Mouse (Mus musculus) brain, embryonic 18.5 days (tissue): ENCODE measurements around the gene Btbd11.

ENCODE experiments used
- DNase-seq: peaks from one replicate; pipeline ENCODE4 v3.0.0-alpha.2; 2012; ENCODE audit warnings: low read depth, low spot score

Btbd11 gene

GRCm38 (mm10) chr10:85590043-85590442, 203.4 kb downstream of the Btbd11 start:
- no peak for DNase-seq

- DNase-seq = no peak
These were observed 204.7 kb downstream of the Btbd11 start for GRCm38 (mm10) chr10:85591296-85591695.

DNA sequence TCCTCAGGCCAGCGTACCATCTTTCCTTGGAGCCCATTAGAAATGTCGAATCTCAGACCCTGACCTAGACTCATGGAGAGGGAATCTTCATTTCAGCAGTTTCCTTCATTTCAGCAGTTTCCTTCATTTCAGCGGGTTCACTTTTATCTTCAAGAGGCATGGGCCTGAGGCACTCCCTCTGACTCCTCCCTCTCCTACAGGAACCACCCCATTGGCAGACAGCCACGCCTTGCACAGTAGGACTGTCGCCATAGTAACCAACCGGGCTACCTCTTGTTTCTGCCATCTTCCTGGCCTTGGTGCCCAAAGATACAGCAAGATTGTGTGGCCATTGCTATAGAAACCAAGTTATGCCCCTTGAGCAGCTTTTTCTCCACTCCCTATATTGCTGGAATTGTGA, 205.4 kb downstream of the Btbd11 start:
- no peak for DNase-seq

GRCm38 (mm10) chr10:85596301-85596700, 209.7 kb downstream of the Btbd11 start:
- DNase-seq = no peak

- peak; percentile 59 for DNase-seq
These were observed 211.5 kb downstream of the Btbd11 start for GRCm38 (mm10) chr10:85598093-85598599.

DNA sequence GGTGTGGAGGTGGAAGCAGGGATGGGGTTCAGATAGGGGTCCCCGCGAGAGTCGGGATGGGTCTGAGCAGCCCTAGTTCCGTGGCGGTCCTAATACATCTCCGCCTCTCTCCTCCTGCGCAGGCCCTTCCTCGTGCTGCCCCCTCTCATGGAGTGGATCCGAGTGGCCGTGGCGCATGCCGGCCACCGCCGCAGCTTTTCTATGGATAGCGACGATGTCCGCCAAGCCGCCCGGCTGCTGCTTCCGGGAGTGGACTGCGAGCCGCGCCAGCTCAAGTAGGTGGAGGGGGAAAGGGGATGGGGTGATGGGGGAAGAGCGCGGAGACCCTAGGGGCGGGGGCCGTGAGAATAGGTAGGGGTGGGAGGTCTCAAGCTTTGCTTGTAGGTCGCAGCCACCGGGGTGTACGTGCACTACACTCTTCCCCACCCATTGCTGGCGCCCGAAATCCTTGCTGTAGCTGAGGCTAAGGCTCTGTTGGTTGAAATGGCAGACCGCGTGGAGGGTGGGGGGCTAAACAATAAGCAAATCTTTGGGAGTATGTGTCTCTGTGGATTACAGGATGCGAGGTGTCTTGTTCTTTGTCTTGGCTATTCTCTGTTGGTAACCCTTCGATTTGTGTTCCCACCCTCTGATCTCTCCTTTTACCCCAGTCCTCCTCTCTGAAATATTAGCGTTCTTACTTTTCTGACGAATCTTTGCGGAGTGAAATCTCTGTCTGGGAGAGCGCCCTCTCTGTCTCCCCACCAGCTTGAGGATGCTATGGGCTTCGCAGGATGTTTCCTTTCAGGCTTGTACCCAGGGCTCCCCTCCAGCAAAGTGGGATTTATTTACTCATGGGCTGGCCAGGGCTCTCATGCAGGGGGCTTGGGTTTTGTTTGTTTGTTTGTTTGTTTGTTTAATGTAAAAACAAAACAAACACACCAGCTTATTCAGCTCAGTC, 212.3 kb downstream of the Btbd11 start:
- DNase-seq = no peak

DNA sequence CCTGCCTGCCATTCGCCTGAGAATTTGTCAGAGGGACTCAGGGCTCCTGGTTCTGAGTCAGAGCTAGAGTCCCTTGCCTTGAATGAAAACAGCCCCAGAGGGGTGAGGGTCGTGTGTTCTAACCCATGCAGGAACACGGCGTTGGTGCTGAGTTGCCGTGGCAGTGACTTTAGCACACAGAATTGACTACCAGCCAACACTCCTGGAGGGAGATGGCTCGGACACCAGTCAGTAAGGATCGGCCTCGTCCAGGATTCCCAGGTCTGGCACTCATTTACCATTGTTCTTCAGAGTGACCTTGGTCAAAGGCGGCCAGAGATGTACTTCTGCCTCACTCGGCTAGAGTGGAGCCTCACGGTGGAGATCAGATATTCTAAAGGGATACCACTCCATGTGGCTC, 215.9 kb downstream of the Btbd11 start:
- DNase-seq = no peak

DNA sequence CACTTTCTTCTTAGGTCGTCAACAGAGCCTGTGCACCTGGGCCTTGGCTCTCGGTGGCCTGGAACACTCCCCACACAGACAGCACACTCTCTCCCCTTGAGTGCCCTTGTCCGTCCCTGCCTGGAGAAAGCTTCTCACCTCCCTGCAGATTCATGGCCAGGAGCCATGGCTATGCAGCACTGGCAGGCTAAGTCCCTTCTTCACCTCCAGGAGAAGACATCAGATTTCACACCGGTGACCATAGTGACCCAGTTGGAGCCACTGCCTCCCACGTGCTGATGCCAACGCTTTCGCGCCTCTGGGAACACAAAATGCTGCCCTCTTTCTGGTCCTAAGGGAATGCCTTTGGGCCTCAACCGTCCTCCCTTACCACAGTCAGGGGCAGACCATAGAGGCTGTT, 217.9 kb downstream of the Btbd11 start:
- no peak for DNase-seq

DNA sequence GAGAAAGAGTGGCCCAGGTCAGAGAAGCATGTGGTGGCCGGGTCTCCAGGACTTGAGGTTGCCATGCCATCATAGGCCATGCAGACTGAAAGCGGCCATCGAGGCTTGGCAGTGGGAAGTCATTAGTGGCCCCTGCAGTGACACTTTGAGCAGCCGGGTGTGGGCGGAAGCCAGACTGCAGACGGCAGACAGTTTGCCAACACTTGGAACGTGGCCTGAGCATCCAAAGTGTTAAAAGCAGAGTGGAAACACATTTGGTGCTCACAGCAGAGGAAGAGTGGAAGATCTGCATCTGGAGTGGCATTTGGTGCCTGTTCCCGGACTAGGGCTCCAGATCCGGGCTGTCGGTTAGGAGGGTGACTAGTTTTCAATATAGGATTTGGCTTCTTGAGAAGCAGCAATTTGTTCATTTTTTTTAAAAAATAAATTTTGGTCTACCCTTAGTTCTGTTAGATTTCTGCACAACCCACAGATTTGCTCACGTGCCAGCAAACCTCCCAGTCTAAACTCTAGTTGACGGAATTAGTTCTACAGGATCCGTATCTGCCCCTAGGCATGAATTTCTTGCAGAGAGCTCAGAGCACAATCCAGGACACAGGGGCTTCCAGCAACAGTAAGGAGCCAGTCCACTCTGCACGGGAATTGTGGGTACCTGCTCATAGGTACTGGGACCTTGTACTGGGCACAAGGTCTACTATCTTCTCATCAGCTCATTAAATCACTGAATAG, 222.1 kb downstream of the Btbd11 start:
- DNase-seq = peak; percentile 65

GRCm38 (mm10) chr10:85617080-85617479, 230.5 kb downstream of the Btbd11 start:
- no peak for DNase-seq

DNA sequence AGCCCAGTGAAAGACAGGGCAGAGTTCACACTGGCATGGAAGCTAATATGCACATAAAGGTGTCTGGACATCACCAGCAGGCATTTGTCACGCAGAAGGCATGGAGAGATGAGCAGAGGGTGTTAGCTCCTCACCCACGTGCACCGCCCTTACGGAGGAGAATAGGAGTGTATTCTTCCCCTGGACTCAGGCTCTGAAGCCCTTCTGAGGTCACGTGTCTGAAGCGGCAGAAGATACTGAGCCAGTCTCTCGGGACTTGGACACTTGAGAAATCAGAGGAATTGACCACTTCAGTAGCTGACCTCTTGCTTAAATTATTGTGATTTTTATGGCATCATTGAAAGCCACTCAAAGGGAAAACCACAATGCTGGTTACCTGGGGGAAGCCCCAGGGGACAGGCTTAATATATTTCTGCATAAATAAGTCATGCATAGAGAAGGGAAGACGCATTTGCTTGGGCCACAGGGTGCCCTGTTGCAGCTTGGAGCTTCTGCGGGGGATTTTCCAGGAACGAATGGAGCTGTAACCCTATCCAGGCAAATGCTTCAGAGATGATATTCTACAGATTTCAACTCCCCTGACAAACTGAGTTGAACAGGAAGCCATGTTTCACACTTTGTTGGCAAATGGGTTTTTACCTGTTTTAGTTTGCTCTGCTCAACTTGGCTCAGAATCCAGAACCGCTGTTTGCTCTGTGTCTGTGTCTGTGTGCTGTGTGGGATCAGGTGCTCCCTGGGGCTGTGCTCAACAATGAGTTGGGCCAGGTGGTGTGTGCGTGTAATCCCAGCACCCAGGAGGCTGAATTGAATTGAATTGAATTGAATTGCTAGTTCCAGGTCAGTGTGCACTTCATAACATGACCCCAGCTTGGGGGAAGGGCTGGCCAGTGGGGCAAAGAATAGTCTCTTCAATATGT, 231.1 kb downstream of the Btbd11 start:
- DNase-seq = no peak

DNA sequence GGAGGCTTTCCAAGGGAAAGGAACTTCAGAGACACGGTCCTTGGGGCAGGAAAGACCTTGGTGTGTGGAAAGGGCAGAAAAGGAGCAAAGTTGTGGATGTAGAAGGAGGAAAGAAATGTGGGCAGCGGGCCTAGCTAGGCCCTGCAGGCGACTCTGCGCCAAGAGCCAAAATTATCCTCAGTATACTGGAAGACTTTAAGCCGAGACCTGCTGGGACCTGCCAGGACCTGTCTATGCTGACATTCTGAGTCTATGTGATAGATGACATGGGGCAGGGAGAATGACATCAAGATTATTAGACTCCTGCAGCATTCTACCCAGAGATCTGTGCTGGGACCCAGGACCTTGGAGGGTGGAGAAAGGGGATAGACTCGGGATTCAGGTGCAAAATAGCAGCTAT, 234.5 kb downstream of the Btbd11 start:
- no peak for DNase-seq

DNA sequence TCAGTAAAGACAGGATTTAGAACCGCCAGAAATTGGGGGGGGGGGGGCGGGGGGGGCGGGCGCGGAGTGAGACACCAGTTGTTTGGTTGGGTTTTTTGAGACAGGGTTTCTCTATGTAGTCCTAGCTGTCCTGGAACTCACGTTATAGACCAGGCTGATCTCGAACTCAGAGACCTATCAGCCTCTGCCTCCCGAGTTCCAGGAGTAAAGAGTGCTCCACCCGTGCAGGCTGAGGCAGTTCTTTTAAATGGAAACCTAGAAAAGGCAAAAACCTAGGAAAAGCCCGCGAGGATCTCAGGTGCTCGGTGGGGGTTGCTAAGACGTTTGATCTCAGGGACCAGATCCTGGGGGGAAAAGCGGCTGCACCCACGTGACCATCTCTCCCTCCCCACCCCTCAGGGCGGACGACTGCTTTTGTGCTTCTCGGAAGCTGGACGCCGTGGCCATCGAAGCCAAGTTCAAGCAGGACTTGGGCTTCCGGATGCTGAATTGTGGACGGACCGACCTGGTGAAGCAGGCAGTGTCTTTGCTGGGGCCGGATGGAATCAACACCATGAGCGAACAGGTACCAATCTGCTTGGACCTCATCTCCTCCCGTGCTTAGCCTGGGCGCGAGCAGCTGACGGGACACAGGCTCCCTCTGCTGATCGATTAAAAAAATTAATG, 238.0 kb downstream of the Btbd11 start:
- peak; percentile 54 for DNase-seq

GRCm38 (mm10) chr10:85625170-85625686, 238.6 kb downstream of the Btbd11 start:
- peak; percentile 8 for DNase-seq

GRCm38 (mm10) chr10:85632030-85632429, 245.4 kb downstream of the Btbd11 start:
- DNase-seq = no peak

GRCm38 (mm10) chr10:85633577-85633976, 247.0 kb downstream of the Btbd11 start:
- DNase-seq = no peak

GRCm38 (mm10) chr10:85637580-85637979, 251.0 kb downstream of the Btbd11 start:
- DNase-seq = no peak

GRCm38 (mm10) chr10:85638141-85638540, 251.5 kb downstream of the Btbd11 start:
- DNase-seq = no peak

GRCm38 (mm10) chr10:85639581-85639980, 253.0 kb downstream of the Btbd11 start:
- no peak for DNase-seq

DNA sequence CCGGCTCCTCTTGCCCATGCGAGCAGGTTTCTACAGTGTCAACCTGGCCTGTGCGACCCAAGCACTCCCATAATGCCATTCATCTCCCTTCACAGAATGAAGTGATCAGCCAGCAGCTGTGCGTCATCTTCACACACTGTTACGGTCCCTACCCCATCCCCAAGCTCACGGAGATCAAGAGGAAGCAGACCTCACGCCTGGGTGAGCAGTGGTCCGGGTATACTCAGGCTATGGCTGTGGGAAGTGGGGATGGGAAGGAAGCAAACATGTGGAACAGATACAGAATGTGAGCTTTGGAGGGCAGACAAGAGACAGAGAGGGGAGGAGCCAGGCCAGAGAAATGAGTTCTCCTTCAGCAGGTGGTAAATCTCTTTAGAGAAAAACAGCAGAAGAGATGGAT, 253.8 kb downstream of the Btbd11 start:
- DNase-seq = no peak

GRCm38 (mm10) chr10:85645346-85645745, 258.7 kb downstream of the Btbd11 start:
- no peak for DNase-seq
